1 mouse cellular context compared by ENCODE assay signal in genomic region chr15:101976023-101976422, GRCm38 (mm10).
A peak's percentile ranks its signal among the peaks of the same experiment; 100 is the strongest.
TF ChIP-seq lines count a peak whose summit lies in the region.

No protein-coding gene starts in this region.

TF ChIP-seq in MEL, 35 proteins besides CTCF, POLR2A, EP300 and RAD21:
- TF ChIP-seq TAL1 (IDR thresholded peaks at IDR 0.05; ENCODE audit: low read length) (no peak), MEF2A (IDR thresholded peaks at IDR 0.05; ENCODE audit: extremely low read depth, insufficient replicate concordance, low read depth, low read length, poor library complexity, severe bottlenecking) (no peak), ZNF384 (IDR thresholded peaks at IDR 0.05; ENCODE audit: low read depth, low read length) (no peak), HCFC1 (IDR thresholded peaks at IDR 0.05; ENCODE audit: low read depth, low read length) (no peak), TBP (IDR thresholded peaks at IDR 0.05; ENCODE audit: low read depth, low read length) (no peak), SMC3 (IDR thresholded peaks at IDR 0.05; ENCODE audit: low read depth, low read length) (no peak), JUND (IDR thresholded peaks at IDR 0.05; ENCODE audit: low read depth, low read length) (no peak), NRF1 (IDR thresholded peaks at IDR 0.05; ENCODE audit: insufficient read depth, low read depth, low read length, poor library complexity, severe bottlenecking) (no peak), ETS1 (IDR thresholded peaks at IDR 0.05; ENCODE audit: low read depth, low read length) (peak; percentile 74; the same call in 1 of the 2 replicates), USF1 (IDR thresholded peaks at IDR 0.05; ENCODE audit: low read depth, low read length) (no peak), MAFK (IDR thresholded peaks at IDR 0.05; ENCODE audit: borderline replicate concordance, low read depth, low read length) (no peak), MAX (IDR thresholded peaks at IDR 0.05; ENCODE audit: low read length) (0 out of 2 replicates have a peak, but pooled peaks have one; percentile 13), TCF12 (IDR thresholded peaks at IDR 0.05; ENCODE audit: low read depth, low read length) (no peak), ZMIZ1 (IDR thresholded peaks at IDR 0.05; ENCODE audit: low read depth, low read length) (no peak), GABPA (IDR thresholded peaks at IDR 0.05; ENCODE audit: low read depth, low read length) (no peak), SIN3A (IDR thresholded peaks at IDR 0.05; ENCODE audit: low read length) (peak; percentile 52; the same call in 1 of the 2 replicates), MYB (IDR thresholded peaks at IDR 0.05; ENCODE audit: low read depth, low read length) (no peak), KAT2A (conservative IDR thresholded peaks at IDR 0.05; ENCODE audit: low read depth, low read length) (no peak), POLR2AphosphoS5 (IDR thresholded peaks at IDR 0.05; ENCODE audit: borderline replicate concordance, low read depth, low read length) (no peak), UBTF (IDR thresholded peaks at IDR 0.05; ENCODE audit: borderline replicate concordance, insufficient read depth, low read depth, low read length) (no peak), GATA1 (IDR thresholded peaks at IDR 0.05; ENCODE audit: low read depth, low read length) (no peak), POLR2AphosphoS2 (IDR thresholded peaks at IDR 0.05; ENCODE audit: low read length) (no peak), NELFE (IDR thresholded peaks at IDR 0.05; ENCODE audit: low read depth, low read length) (no peak), CHD2 (IDR thresholded peaks at IDR 0.05; ENCODE audit: low read length) (no peak), BHLHE40 (IDR thresholded peaks at IDR 0.05; ENCODE audit: borderline replicate concordance, low read depth, low read length) (no peak), ZKSCAN1 (IDR thresholded peaks at IDR 0.05; ENCODE audit: low read depth, low read length) (no peak), E2F4 (IDR thresholded peaks at IDR 0.05; ENCODE audit: borderline replicate concordance, low read depth, low read length) (no peak), USF2 (IDR thresholded peaks at IDR 0.05; ENCODE audit: borderline replicate concordance in 1 of 2, insufficient read depth in 1 of 2, low read depth in 1 of 2, low read length in 2 of 2) (no peak), MAZ (IDR thresholded peaks at IDR 0.05; ENCODE audit: low read depth, low read length) (0 out of 2 replicates have a peak, but pooled peaks have one; percentile 51), MXI1 (IDR thresholded peaks at IDR 0.05; ENCODE audit: low read depth, low read length) (0 out of 2 replicates have a peak, but pooled peaks have one; percentile 44), ZC3H11A (IDR thresholded peaks at IDR 0.05; ENCODE audit: low read depth, low read length) (no peak), ELF1 (IDR thresholded peaks at IDR 0.05; ENCODE audit: low read depth, low read length) (no peak), CHD1 (IDR thresholded peaks at IDR 0.05; ENCODE audit: low read depth, low read length) (no peak), MYC (IDR thresholded peaks at IDR 0.05; ENCODE audit: low read depth, low read length) (0 out of 2 replicates have a peak, but pooled peaks have one; percentile 18), RCOR1 (IDR thresholded peaks at IDR 0.05; ENCODE audit: low read depth, low read length) (no peak)
